Mouse (Mus musculus) E14TG2a.4 (cell line): Measurements from ENCODE around the gene Ak9.

ENCODE experiments used
- CTCF ChIP-seq: conservative IDR thresholded peaks from 2 replicates; pipeline ENCODE4 v1.5.1; 2014; ENCODE audit warnings: low read length
- NANOG ChIP-seq: IDR thresholded peaks from 2 replicates; pipeline ENCODE4 v1.6.1; 2014; ENCODE audit warnings: borderline replicate concordance, low read length, mixed read lengths
- POU5F1 ChIP-seq: IDR thresholded peaks from 2 replicates; pipeline ENCODE4 v1.6.1; 2014; ENCODE audit warnings: low read length, borderline replicate concordance

DNA sequence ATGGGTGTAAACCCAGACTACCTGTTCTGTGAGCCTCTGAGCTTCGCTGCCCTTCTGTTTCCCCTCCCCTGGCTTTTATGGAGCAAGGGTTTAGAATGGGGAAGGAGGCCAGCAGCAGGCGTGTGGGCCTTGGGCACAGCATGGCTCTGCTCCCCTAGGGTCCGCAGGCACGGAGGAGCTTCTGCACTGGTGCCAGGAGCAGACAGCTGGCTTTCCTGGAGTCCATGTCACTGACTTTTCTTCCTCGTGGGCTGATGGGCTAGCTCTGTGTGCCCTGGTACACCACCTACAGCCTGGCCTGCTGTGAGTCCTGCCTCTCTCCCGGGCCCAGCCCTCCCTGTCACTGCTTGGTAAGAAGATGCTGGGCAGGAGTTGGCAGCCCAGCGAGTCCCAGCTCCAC lies 178.7 kb downstream of the Ak9 start:
- TF ChIP-seq CTCF (no peak), NANOG (no peak), POU5F1 (no peak)
